Mouse (Mus musculus) gastrocnemius, adult 2 months (tissue): ENCODE data around the gene Dnajb1. TPM values are rescaled to one million over a fixed set of nuclear protein-coding genes. Genes with fewer than 3 reads are reported as not detected.

Experiments
- DNase-seq: peaks from one replicate; pipeline ENCODE4 v3.0.0; 2022
- H3K27ac ChIP-seq: fragments of 200-600 bp; 2 replicates; pipeline ENCODE4 v1.8.1; 2022; ENCODE audit warnings: mild to moderate bottlenecking
- H3K4me3 ChIP-seq: fragments of 200-600 bp; 2 replicates; pipeline ENCODE4 v1.8.1; 2022; ENCODE audit warnings: mild to moderate bottlenecking, moderate library complexity
- CTCF ChIP-seq: fragments of 200-600 bp; IDR thresholded peaks from 2 replicates; pipeline ENCODE4 v1.8.1; 2022; ENCODE audit warnings: antibody characterized with exemption, mild to moderate bottlenecking, moderate library complexity
- intact Hi-C: fragments of 180-260 bp; cut with DNase I; formaldehyde crosslinking; loops from one replicate; pipeline ENCODE4 v1.15.1; 2025
- total RNA-seq, 2 experiments: library from RNA; stranded (reverse); gene quantifications; 2 replicates each; pipeline ENCODE4 v1.2.3; 2021

The Dnajb1 gene
- total RNA-seq, 2 experiments from 2014 or later, result 3.6 to 11.8 TPM

GRCm38 (mm10) chr8:83623549-83623948, 15.6 kb downstream of the Dnajb1 start:
- H3K27ac ChIP-seq, result no peak overlapping the region
- H3K4me3 ChIP-seq, result no peak overlapping the region
- TF ChIP-seq CTCF, result no peak
- no peak for DNase-seq
- intact Hi-C loops, result loop anchor here (10.0 kb wide), 2 partner anchors 179 to 731 kb away; no protein-coding TSS in a partner anchor

- H3K27ac ChIP-seq, result no peak overlapping the region
- TF ChIP-seq CTCF, result peak; percentile 64
- intact Hi-C loops, result loop anchor here (10.0 kb wide), 2 partner anchors 180 to 730 kb away; no protein-coding TSS in a partner anchor
- H3K4me3 ChIP-seq, result no peak overlapping the region
- no peak for DNase-seq
These were observed 16.7 kb downstream of the Dnajb1 start for GRCm38 (mm10) chr8:83624739-83625138.

- Histone ChIP-seq H3K4me3 (no peak overlapping the region), H3K27ac (no peak overlapping the region)
- TF ChIP-seq CTCF, result no peak
- intact Hi-C loops, result loop anchor here (10.0 kb wide), 2 partner anchors 181 to 729 kb away; no protein-coding TSS in a partner anchor
- DNase-seq, result no peak
These were observed 17.8 kb downstream of the Dnajb1 start for GRCm38 (mm10) chr8:83625676-83626299.

GRCm38 (mm10) chr8:83632083-83632707, 24.2 kb downstream of the Dnajb1 start:
- no peak for TF ChIP-seq CTCF
- intact Hi-C loops, result no loop called here
- no peak for DNase-seq
- Histone ChIP-seq H3K4me3 (no peak overlapping the region), H3K27ac (no peak overlapping the region)

GRCm38 (mm10) chr8:83638856-83639255, 30.9 kb downstream of the Dnajb1 start:
- no peak for TF ChIP-seq CTCF
- no peak overlapping the region for H3K27ac ChIP-seq
- intact Hi-C loops, result no loop called here
- H3K4me3 ChIP-seq, result no peak overlapping the region
- no peak for DNase-seq

GRCm38 (mm10) chr8:83639649-83640048, 31.7 kb downstream of the Dnajb1 start:
- TF ChIP-seq CTCF, result no peak
- intact Hi-C loops, result no loop called here
- H3K27ac ChIP-seq, result no peak overlapping the region
- no peak overlapping the region for H3K4me3 ChIP-seq
- DNase-seq, result no peak

GRCm38 (mm10) chr8:83647511-83647910, 39.5 kb downstream of the Dnajb1 start:
- intact Hi-C loops, result no loop called here
- TF ChIP-seq CTCF, result no peak
- Histone ChIP-seq H3K4me3 (no peak overlapping the region), H3K27ac (no peak overlapping the region)
- DNase-seq, result no peak

GRCm38 (mm10) chr8:83648031-83648430, 40.0 kb downstream of the Dnajb1 start:
- no peak for DNase-seq
- intact Hi-C loops, result no loop called here
- TF ChIP-seq CTCF, result no peak
- Histone ChIP-seq H3K27ac (no peak overlapping the region), H3K4me3 (no peak overlapping the region)

GRCm38 (mm10) chr8:83649699-83650098, 41.7 kb downstream of the Dnajb1 start:
- Histone ChIP-seq H3K27ac (no peak overlapping the region), H3K4me3 (no peak overlapping the region)
- TF ChIP-seq CTCF, result no peak
- DNase-seq, result no peak
- intact Hi-C loops, result no loop called here

GRCm38 (mm10) chr8:83652030-83652743, 44.2 kb downstream of the Dnajb1 start, which contains the start of gene Gipc1:
Gene Gipc1, plus strand, starts transcription at chr8:83652677.
- intact Hi-C loops, result no loop called here
- peak within 1 kb of the TSS; percentile 90 for H3K4me3 ChIP-seq
- DNase-seq, result peak; percentile 97

GRCm38 (mm10) chr8:83652744-83653661, 45.0 kb downstream of the Dnajb1 start:
- peak overlapping the region; percentile 90 for H3K4me3 ChIP-seq
- intact Hi-C loops, result no loop called here
- H3K27ac ChIP-seq, result peak overlapping the region; percentile 91
- TF ChIP-seq CTCF, result no peak
- DNase-seq, result no peak

More at GRCm38 (mm10) chr8:83652030-83652743, 44.2 kb downstream of the Dnajb1 start, which contains the start of gene Gipc1:
- peak within 1 kb of the TSS; percentile 91 for H3K27ac ChIP-seq
- no peak for TF ChIP-seq CTCF

GRCm38 (mm10) chr8:83653662-83654017, 45.6 kb downstream of the Dnajb1 start:
- intact Hi-C loops, result no loop called here
- Histone ChIP-seq H3K27ac (peak overlapping the region; percentile 91), H3K4me3 (peak overlapping the region; percentile 90)
- DNase-seq, result no peak
- no peak for TF ChIP-seq CTCF
